Mouse (Mus musculus) heart, adult 2 months (tissue): ENCODE measurements around the gene Adgrf5.

ENCODE experiments used
- CTCF ChIP-seq: fragments of 200-600 bp; IDR thresholded peaks from 2 replicates; pipeline ENCODE4 v1.8.1; 2022; ENCODE audit warnings: antibody characterized with exemption, mild to moderate bottlenecking, moderate library complexity
- EP300 ChIP-seq: fragments of 200-500 bp; IDR thresholded peaks from 2 replicates; pipeline ENCODE4 v1.6.1; 2011; ENCODE audit warnings: low read depth, low read length, control low read depth; ENCODE audit not compliant: insufficient read depth
- POLR2A ChIP-seq: fragments of 200-500 bp; IDR thresholded peaks from 2 replicates; pipeline ENCODE4 v1.6.1; 2011; ENCODE audit warnings: mild to moderate bottlenecking, low read depth, low read length, control low read depth; ENCODE audit not compliant: insufficient read depth

DNA sequence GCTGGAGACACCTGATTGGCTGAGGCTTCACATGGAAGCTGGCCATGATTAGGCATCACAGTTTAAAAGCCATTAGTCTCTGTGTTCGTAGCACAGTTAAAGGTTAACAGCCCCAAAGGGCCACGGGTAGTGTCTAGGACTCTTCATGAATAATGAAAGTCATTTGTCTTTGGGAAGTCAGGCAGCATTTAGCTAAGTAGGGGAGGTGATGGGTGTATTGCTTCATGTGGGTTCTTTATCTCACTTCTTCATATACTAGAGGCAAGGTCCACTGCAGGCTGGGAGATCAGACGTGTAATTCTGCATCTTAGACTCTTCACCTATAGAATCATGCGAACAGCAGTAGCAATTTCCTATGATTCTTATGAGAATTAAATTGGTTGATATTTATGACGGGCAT lies 44.2 kb downstream of the Adgrf5 start:
- TF ChIP-seq CTCF (no peak), EP300 (no peak), POLR2A (no peak)
